Mouse (Mus musculus) forebrain, embryonic 16.5 days (tissue): ENCODE data around the gene Tssk6. TPM values are rescaled to one million over a fixed set of nuclear protein-coding genes. Genes with fewer than 3 reads are reported as not detected.

Experiments used
- ATAC-seq: fragments of 200-750 bp; cut with Nextera tagmentation; 2 replicates; pipeline ENCODE4 v1.8.0; 2017; ENCODE audit warnings: mild to moderate bottlenecking, moderate library complexity
- H3K27ac ChIP-seq: fragments of 300-500 bp; sonication (generic); 2 replicates; pipeline ENCODE4 v1.5.1; 2014; ENCODE audit warnings: low read length, control low read depth
- H3K27me3 ChIP-seq: fragments of 300-500 bp; sonication (generic); replicated peaks from 2 replicates; pipeline ENCODE4 v1.6.1; 2014; ENCODE audit warnings: low read length; ENCODE audit not compliant: control insufficient read depth, insufficient read depth
- H3K36me3 ChIP-seq: fragments of 300-500 bp; sonication (generic); 2 replicates; pipeline ENCODE4 v1.6.1; 2014; ENCODE audit not compliant: control insufficient read depth, insufficient read depth
- H3K4me1 ChIP-seq: fragments of 300-500 bp; sonication (generic); replicated peaks from 2 replicates; pipeline ENCODE4 v1.6.1; 2014; ENCODE audit warnings: low read length; ENCODE audit not compliant: control insufficient read depth, insufficient read depth
- H3K4me2 ChIP-seq: fragments of 300-500 bp; sonication (generic); 2 replicates; pipeline ENCODE4 v1.6.1; 2014; ENCODE audit warnings: mild to moderate bottlenecking, low read length, control low read depth
- H3K4me3 ChIP-seq: fragments of 300-500 bp; sonication (generic); replicated peaks from 2 replicates; pipeline ENCODE4 v1.5.1; 2014; ENCODE audit warnings: mild to moderate bottlenecking, low read length, control low read depth
- H3K9ac ChIP-seq: fragments of 300-500 bp; sonication (generic); replicated peaks from 2 replicates; pipeline ENCODE4 v1.6.1; 2014; ENCODE audit warnings: low read depth, low read length, control low read depth
- H3K9me3 ChIP-seq: fragments of 300-500 bp; sonication (generic); 2 replicates; pipeline ENCODE4 v1.6.1; 2016; ENCODE audit warnings: low read length; ENCODE audit not compliant: control insufficient read depth
- WGBS: fragments of 180-500 bp; shearing (Covaris S2); extraction: QIAGEN DNeasy Blood & Tissue Kit; methylation state at CpG from one replicate; pipeline ENCODE4 v1.1.7; 2014; 5-methylcytosine and 5-hydroxymethylcytosine counted together
- polyA plus RNA-seq: library from polyadenylated mRNA; unstranded; fragments of >200 nt; fragmentation: Nextera tagmentation; extraction: Ambion mirVana; gene quantifications from 2 replicates; pipeline ENCODE4 v1.2.1, GENCODE M21; 2015

Gene Tssk6
- polyA plus RNA-seq, 1 experiment from 2014 or later: 2.8 TPM

DNA sequence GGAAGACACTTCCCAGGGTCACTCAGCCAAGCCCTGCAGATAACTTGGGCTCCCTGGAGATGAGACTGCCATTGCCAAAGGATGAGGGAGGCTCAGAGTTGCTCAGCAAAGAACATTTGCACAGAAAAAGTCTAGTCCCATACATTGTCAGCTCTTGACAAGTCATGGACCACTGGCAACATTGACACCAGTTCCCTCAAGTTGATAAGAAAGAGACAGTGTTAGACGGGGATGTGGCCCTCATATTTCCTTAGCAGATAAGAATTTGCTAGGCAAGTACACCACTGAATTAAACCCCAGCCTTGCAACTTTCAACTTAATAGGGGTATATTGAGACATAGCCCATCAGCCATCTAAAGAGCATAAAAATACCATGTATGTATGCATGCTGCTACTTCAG lies 22.0 kb downstream of the Tssk6 start:
- ATAC-seq: no peak
- Histone ChIP-seq H3K4me1 (peaks cover 10% of the 10 kb centered on the region), H3K27me3 (no peaks in the 10 kb centered on the region), H3K36me3 (no peaks in the 10 kb centered on the region), H3K9ac (no peak overlapping the region), H3K4me3 (no peak overlapping the region), H3K4me2 (no peak overlapping the region), H3K27ac (no peak overlapping the region), H3K9me3 (no peaks in the 10 kb centered on the region)
- WGBS: 84% methylated on average over 1 of the region's 1 CpGs

DNA sequence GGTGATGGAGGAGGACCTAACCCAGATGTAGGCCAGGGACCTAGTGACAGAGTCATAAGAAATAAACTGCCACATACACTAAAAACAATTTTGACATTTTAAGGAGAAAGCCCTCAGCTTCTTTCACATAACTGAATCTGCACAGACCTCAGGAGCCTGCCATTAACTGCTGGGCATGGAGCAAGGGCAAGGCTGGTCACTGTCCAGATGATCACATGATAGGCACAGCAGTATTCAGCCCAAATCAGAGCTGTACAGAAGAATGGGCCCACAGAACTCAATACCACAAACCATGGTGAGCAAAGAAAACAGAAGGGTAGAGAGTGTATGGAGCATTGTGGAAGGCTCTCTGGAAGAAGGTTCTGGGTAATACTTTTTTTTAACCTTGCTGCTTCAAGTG lies 24.9 kb downstream of the Tssk6 start:
- no peaks in the 10 kb centered on the region for H3K4me1 ChIP-seq
- no peak overlapping the region for H3K27ac ChIP-seq
- no peak overlapping the region for H3K9ac ChIP-seq
- no peaks in the 10 kb centered on the region for H3K9me3 ChIP-seq
- no peak for ATAC-seq
- H3K36me3 ChIP-seq: no peaks in the 10 kb centered on the region
- no peak overlapping the region for H3K4me3 ChIP-seq
- H3K4me2 ChIP-seq: no peak overlapping the region
- H3K27me3 ChIP-seq: no peaks in the 10 kb centered on the region

DNA sequence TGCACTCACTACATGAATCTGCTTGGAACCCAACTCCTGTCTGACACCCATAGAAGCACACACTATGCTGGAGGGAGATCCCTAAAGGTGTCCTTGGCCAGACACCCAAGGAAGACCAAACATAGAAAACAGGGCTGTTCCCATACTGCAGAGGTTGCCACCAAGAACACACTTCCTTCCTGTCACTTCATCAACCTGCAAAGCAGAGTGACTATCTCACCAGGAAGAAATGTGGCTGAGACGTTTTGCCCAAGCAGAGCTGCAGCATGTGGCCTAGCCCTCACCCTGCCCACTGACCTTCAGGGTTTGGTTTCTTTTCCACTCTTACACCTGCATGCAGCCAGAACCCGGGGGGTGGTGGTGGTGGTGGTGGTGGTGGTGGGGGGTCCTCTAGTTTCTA lies 31.8 kb downstream of the Tssk6 start:
- Histone ChIP-seq H3K27ac (no peak overlapping the region), H3K4me1 (no peaks in the 10 kb centered on the region), H3K36me3 (no peaks in the 10 kb centered on the region), H3K27me3 (no peaks in the 10 kb centered on the region), H3K9me3 (no peaks in the 10 kb centered on the region), H3K9ac (no peak overlapping the region), H3K4me3 (no peak overlapping the region), H3K4me2 (no peak overlapping the region)
- WGBS: 89% methylated on average over 2 of the region's 2 CpGs
- no peak for ATAC-seq

DNA sequence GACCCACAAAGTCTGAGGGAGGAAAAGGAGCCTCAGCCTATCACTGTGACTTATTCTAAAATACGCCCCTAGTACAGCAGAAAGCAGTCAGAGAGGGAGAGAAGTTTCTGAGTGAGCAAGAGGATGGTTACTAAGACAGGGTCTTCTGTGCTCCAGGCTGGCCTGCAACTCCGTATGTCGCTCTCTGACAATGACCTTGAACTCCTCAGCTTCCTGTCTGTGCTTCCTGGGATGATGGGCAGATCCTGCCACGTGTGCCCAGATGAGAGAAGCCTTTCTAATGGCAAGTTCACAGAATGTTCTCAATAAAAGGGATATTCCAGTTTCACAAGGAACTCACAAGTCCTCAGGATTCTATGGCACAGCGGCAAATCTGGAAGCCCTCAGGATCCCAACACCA lies 32.6 kb downstream of the Tssk6 start:
- H3K4me1 ChIP-seq: no peaks in the 10 kb centered on the region
- H3K27me3 ChIP-seq: no peaks in the 10 kb centered on the region
- H3K9me3 ChIP-seq: no peaks in the 10 kb centered on the region
- no peak overlapping the region for H3K9ac ChIP-seq
- H3K4me2 ChIP-seq: no peak overlapping the region
- H3K4me3 ChIP-seq: no peak overlapping the region
- WGBS: 94% methylated on average over 5 of the region's 5 CpGs
- H3K36me3 ChIP-seq: no peaks in the 10 kb centered on the region
- H3K27ac ChIP-seq: no peak overlapping the region
- ATAC-seq: no peak

DNA sequence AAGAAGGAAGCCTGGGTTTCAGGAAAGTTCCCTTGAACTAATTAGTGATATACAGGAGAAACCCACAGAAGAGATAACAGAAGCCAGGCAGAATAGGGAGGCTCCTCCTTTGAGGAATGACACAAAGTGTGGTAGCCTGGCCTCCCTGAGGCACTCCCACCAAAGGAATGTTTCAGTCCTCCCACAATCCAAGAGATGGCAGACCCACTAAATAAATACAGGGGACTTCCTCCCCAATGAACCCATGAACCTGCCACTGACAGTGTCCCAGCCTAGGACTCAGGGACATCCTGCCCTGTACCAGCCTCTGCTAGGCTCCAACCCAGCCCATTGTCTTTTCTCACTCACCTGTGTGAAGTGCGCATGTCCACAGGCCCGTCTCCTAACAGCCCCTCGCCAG lies 33.4 kb downstream of the Tssk6 start:
- Histone ChIP-seq H3K9me3 (no peaks in the 10 kb centered on the region), H3K4me3 (no peak overlapping the region), H3K4me2 (no peak overlapping the region), H3K27me3 (no peaks in the 10 kb centered on the region), H3K4me1 (no peaks in the 10 kb centered on the region), H3K27ac (no peak overlapping the region), H3K9ac (no peak overlapping the region), H3K36me3 (no peaks in the 10 kb centered on the region)
- no peak for ATAC-seq
- 89% methylated on average over 3 of the region's 3 CpGs for WGBS

DNA sequence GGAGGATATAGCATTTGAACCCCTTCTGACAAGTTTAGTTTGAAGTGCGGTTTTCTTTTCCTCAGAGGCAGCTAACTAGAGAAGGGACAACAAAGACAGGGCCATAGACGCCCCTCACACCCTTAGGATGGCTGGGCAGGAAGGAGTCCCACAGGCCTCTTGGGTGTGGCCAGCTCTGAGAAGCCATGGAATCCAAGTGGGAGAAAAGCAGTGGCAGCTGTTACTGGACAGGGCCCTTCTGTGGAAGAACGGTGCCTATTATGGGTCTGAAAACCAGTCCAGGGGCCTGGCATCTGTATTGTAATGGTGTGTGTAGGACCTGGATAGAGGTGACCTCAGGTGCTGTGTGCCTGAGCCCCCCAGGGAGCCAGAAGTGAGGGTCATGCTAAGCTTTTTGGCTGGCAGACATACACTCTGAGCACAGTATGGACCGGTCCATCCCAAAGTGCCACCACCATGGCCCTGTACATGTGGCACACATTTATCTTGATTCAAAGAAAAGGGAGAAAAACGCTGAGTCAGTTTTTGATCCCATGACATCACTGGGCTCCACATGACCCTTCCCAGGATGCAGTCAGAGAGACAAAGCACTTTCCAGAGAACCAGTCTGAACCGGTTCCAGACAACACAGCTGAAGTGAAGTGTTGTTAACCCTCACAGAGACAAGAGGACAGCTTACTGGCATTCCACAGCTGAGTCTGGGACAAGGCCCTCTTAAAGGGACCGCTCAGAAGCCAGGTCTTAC lies 34.2 kb downstream of the Tssk6 start:
- H3K4me3 ChIP-seq: no peak overlapping the region
- no peak overlapping the region for H3K4me2 ChIP-seq
- H3K27me3 ChIP-seq: no peaks in the 10 kb centered on the region
- peak; percentile 38; the same call in 1 of the 2 replicates for ATAC-seq
- no peak overlapping the region for H3K9ac ChIP-seq
- WGBS: 54% methylated on average over 7 of the region's 7 CpGs
- H3K27ac ChIP-seq: no peak overlapping the region; the same call in 1 of the 2 replicates
- no peaks in the 10 kb centered on the region for H3K9me3 ChIP-seq
- no peaks in the 10 kb centered on the region for H3K4me1 ChIP-seq
- no peaks in the 10 kb centered on the region for H3K36me3 ChIP-seq

DNA sequence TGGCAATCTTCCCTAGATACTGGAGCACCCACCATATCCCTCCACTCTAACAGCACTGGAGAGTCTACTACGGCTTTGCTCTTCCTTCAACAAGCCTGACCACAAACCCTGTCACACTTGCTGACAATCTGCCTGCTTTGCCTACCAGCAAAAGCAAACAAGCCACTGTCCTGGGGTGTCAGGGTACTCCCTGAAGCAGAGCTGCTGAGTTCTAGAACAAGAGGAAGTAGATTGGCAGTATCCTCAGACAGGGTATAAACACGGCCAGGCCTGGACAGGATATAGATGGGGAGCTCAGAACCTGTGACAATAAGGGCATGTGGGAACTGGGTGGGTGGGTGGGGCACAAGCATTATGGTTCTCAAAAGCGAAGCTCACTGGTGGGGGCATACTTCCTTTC lies 35.5 kb downstream of the Tssk6 start:
- Histone ChIP-seq H3K27ac (no peak overlapping the region), H3K36me3 (no peaks in the 10 kb centered on the region), H3K27me3 (no peaks in the 10 kb centered on the region), H3K4me3 (no peak overlapping the region), H3K9me3 (no peaks in the 10 kb centered on the region), H3K4me1 (no peaks in the 10 kb centered on the region), H3K4me2 (no peak overlapping the region), H3K9ac (no peak overlapping the region)
- ATAC-seq: no peak
- 81% methylated on average over 3 of the region's 3 CpGs for WGBS

DNA sequence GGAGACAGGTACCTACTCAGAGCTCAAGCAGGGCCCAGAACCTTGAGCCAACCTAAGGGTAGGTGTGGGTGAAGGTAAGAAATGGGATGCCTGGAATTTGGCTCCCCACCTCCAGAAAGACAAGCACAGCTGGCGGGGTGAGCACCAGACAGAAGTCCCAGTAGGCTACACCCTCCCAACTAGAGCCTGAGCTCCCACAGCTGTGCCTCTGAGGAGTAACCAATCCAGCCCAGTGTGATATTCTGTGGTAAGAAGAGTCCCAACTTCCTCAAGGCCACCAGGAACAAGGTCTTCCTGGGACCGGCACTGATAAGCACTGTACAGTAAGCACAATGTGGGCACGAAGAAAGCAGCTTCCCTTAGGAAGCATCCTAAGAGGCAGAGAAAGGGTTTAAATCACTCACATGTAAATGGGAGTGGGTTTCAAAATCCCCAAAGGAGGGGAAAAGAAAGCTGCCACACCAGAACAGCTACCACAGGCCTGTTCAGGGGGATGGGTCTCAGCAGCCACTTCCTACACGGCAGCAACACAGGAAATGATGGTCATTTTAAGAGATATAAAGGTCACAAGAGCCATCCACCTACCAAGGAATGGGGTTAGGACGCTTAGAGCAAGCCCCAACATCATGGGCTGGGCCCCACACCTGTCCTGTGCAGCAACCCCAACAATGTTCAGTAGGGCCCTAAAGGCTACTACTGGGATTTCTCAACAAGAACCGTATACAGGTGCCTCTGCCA lies 36.4 kb downstream of the Tssk6 start:
- Histone ChIP-seq H3K36me3 (no peaks in the 10 kb centered on the region), H3K4me2 (no peak overlapping the region), H3K9me3 (no peaks in the 10 kb centered on the region), H3K27ac (no peak overlapping the region), H3K27me3 (no peaks in the 10 kb centered on the region), H3K4me3 (no peak overlapping the region), H3K4me1 (no peaks in the 10 kb centered on the region), H3K9ac (no peak overlapping the region)
- WGBS: 92% methylated on average over 6 of the region's 6 CpGs
- ATAC-seq: no peak

DNA sequence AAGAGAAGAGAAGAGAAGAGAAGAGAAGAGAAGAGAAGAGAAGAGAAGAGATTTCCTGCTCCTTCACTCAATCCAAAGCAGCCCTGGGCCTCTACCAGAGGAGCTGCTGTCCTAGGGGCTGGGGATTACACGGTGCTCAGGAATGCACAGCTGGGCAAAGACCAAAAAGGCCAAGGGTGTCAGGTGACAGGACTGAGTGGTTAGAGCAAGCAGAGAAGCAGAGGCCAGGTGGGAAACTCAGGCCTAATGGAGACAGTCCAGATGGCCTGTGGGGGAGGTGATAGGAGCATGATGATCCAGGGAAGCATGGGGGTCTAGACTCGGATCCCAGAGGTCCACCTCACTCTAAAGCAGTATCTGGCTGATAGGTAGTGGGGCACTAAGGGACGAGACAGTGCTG lies 37.6 kb downstream of the Tssk6 start:
- Histone ChIP-seq H3K4me1 (no peaks in the 10 kb centered on the region), H3K9ac (no peak overlapping the region), H3K9me3 (no peaks in the 10 kb centered on the region), H3K36me3 (no peaks in the 10 kb centered on the region), H3K27me3 (no peaks in the 10 kb centered on the region), H3K4me2 (no peak overlapping the region), H3K27ac (no peak overlapping the region), H3K4me3 (no peak overlapping the region)
- 54% methylated on average over 3 of the region's 3 CpGs for WGBS
- ATAC-seq: no peak
